Mouse (Mus musculus) megakaryocyte, embryonic 14.5 days (primary cell): ENCODE measurements at regions not wholly inside any gene's neighbourhood (a gene's known extent, or its start where the extent isn't known, plus 50 kb on each side); places are given as distances from the start of the nearest gene placed in this dataset.

Experiments used
- FLI1 ChIP-seq: IDR thresholded peaks from 2 replicates; pipeline ENCODE4 v1.6.1; 2012; ENCODE audit warnings: low read length, inconsistent platforms, mixed read lengths
- GATA1 ChIP-seq: IDR thresholded peaks from 3 replicates; pipeline ENCODE4 v1.6.1; 2012; ENCODE audit warnings: mixed read lengths, low read length, inconsistent platforms, borderline replicate concordance

GRCm38 (mm10) chr8:26336906-26337650 is 217.7 kb downstream of the Gm45692 start:
- no peak for TF ChIP-seq GATA1
- TF ChIP-seq FLI1 = no peak
